Mouse (Mus musculus) ES-Bruce4 (cell line): ENCODE results near the gene Nat10. TPM values are rescaled to one million over a fixed set of nuclear protein-coding genes. Genes with fewer than 3 reads are reported as not detected.

Experiments used
- H3K27ac ChIP-seq: 2 replicates; pipeline ENCODE4 v1.5.1; 2012; ENCODE audit warnings: low read length, inconsistent platforms; ENCODE audit not compliant: insufficient read depth
- H3K27me3 ChIP-seq: 2 replicates; pipeline ENCODE4 v1.6.1; 2012; ENCODE audit warnings: mild to moderate bottlenecking, low read length, inconsistent platforms; ENCODE audit not compliant: control insufficient read depth, poor library complexity, insufficient read depth, severe bottlenecking
- H3K36me3 ChIP-seq: 2 replicates; pipeline ENCODE4 v1.6.1; 2012; ENCODE audit warnings: inconsistent platforms, mild to moderate bottlenecking, low read length, moderate library complexity; ENCODE audit not compliant: control insufficient read depth, poor library complexity, insufficient read depth, severe bottlenecking
- H3K4me1 ChIP-seq: one replicate; pipeline ENCODE4 v1.8.1; 2011; ENCODE audit warnings: low read length; ENCODE audit not compliant: control insufficient read depth, insufficient read depth
- H3K4me3 ChIP-seq: 2 replicates; pipeline ENCODE4 v1.5.1; 2011; ENCODE audit warnings: low read depth, mild to moderate bottlenecking, low read length
- H3K9ac ChIP-seq: 2 replicates; pipeline ENCODE4 v1.6.1; 2012; ENCODE audit warnings: low read depth, mild to moderate bottlenecking, inconsistent platforms; ENCODE audit not compliant: poor library complexity, severe bottlenecking
- H3K9me3 ChIP-seq: replicated peaks from 2 replicates; pipeline ENCODE4 v1.6.1; 2012; ENCODE audit warnings: mild to moderate bottlenecking, low read length, inconsistent platforms; ENCODE audit not compliant: control insufficient read depth, poor library complexity, insufficient read depth, severe bottlenecking
- CTCF ChIP-seq: IDR thresholded peaks from one replicate; pipeline ENCODE4 v1.8.1; 2011; ENCODE audit warnings: low read depth, low read length
- EP300 ChIP-seq: IDR thresholded peaks from 2 replicates; pipeline ENCODE4 v1.6.1; 2011; ENCODE audit warnings: low read depth, low read length; ENCODE audit not compliant: insufficient read depth
- POLR2A ChIP-seq: IDR thresholded peaks from one replicate; pipeline ENCODE4 v1.8.1; 2011; ENCODE audit warnings: low read length; ENCODE audit not compliant: insufficient read depth
- polyA plus RNA-seq: library from polyadenylated mRNA; stranded (reverse); fragments of >200 nt; gene quantifications from 2 replicates; pipeline ENCODE4 v1.2.4, GENCODE M21; 2011; ENCODE audit warnings: low read depth; ENCODE audit not compliant: missing spikeins, insufficient read depth, insufficient read length

The Nat10 gene
- polyA plus RNA-seq, 1 experiment: 89.5 TPM

GRCm38 (mm10) chr2:103687143-103687542 lies 73.9 kb downstream of the Nat10 start:
- no peaks in the 10 kb centered on the region for H3K27me3 ChIP-seq
- TF ChIP-seq CTCF: no peak
- TF ChIP-seq EP300: no peak
- TF ChIP-seq POLR2A: no peak
- H3K9me3 ChIP-seq: no peaks in the 10 kb centered on the region
- H3K4me3 ChIP-seq: no peak overlapping the region
- H3K27ac ChIP-seq: no peak overlapping the region
- no peaks in the 10 kb centered on the region for H3K36me3 ChIP-seq
- no peak overlapping the region for H3K9ac ChIP-seq
- H3K4me1 ChIP-seq: no peaks in the 10 kb centered on the region

- no peaks in the 10 kb centered on the region for H3K36me3 ChIP-seq
- no peak overlapping the region for H3K4me3 ChIP-seq
- TF ChIP-seq POLR2A (no peak), CTCF (no peak), EP300 (no peak)
- H3K9me3 ChIP-seq: no peaks in the 10 kb centered on the region
- H3K27me3 ChIP-seq: no peaks in the 10 kb centered on the region
- H3K27ac ChIP-seq: no peak overlapping the region
- no peaks in the 10 kb centered on the region for H3K4me1 ChIP-seq
- no peak overlapping the region for H3K9ac ChIP-seq
Measured at GRCm38 (mm10) chr2:103685581-103685980, 75.5 kb downstream of the Nat10 start.

DNA sequence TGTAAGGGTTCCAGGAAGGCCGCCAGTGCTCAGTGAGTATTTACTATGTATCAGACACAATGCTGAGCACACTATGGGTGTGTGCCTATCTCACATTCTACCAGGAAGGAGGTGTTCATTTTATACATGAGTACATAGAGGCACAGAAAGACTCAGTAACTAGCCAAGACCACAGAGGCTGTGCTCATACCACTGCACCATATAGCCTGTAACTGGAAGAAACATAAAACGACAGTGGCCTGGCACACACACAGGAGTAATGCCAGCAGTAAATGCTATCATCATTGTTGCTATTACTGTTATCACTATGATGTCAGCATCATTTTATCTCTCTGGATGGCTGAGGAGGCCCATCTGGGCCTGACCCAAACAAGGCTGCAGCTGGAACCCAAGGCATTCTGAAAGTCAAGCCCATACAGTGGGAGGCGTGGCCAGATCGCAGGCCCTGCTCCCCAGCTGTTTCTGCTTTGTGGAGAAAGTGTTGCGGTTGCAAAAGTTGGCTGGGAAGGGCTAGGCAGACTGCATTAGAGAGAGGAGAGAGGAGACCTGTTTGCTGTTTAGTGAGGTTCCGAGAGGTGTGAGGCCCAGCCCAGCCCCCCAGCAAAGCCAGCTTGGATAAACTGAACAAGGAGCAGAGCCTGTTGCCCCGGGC lies 76.0 kb downstream of the Nat10 start:
- TF ChIP-seq EP300 (no peak), POLR2A (no peak), CTCF (no peak)
- Histone ChIP-seq H3K27ac (no peak overlapping the region), H3K9me3 (no peaks in the 10 kb centered on the region), H3K27me3 (no peaks in the 10 kb centered on the region), H3K9ac (no peak overlapping the region), H3K4me1 (no peaks in the 10 kb centered on the region), H3K36me3 (no peaks in the 10 kb centered on the region), H3K4me3 (no peak overlapping the region)

GRCm38 (mm10) chr2:103684431-103684830 lies 76.6 kb downstream of the Nat10 start:
- no peaks in the 10 kb centered on the region for H3K27me3 ChIP-seq
- H3K9me3 ChIP-seq: no peaks in the 10 kb centered on the region
- H3K36me3 ChIP-seq: no peaks in the 10 kb centered on the region
- H3K9ac ChIP-seq: no peak overlapping the region
- H3K27ac ChIP-seq: no peak overlapping the region
- H3K4me1 ChIP-seq: no peaks in the 10 kb centered on the region
- no peak for TF ChIP-seq POLR2A
- TF ChIP-seq CTCF: no peak
- no peak for TF ChIP-seq EP300
- H3K4me3 ChIP-seq: no peak overlapping the region

DNA sequence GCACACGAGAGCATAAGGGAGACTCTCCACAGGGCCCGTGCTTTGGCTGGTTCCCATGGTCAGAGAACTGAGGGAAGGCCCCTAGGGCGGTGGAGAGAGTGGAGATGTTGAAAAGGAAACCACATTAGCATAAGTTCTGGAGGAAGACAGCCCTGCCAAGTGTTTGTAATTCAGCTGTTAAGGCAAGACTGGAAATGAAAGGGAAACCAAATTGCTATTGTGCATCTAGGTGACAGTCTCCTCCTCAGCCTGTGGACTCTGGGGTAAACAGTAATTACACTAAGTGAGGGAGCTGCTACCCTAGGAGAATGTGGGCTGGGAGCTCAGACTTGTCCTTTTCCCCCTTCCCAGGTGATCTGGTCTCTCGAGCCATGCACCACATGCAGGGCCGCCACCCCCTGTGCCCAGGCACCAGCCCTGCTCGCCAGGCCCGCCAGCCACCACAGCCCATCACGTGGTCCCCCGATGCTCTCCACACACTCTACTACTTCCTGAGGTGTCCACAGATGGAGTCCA lies 78.1 kb downstream of the Nat10 start:
- no peak for TF ChIP-seq POLR2A
- no peak for TF ChIP-seq EP300
- TF ChIP-seq CTCF: no peak
- no peak overlapping the region for H3K27ac ChIP-seq
- no peaks in the 10 kb centered on the region for H3K4me1 ChIP-seq
- H3K9me3 ChIP-seq: no peaks in the 10 kb centered on the region
- H3K36me3 ChIP-seq: no peaks in the 10 kb centered on the region
- H3K27me3 ChIP-seq: no peaks in the 10 kb centered on the region
- no peak overlapping the region for H3K4me3 ChIP-seq
- H3K9ac ChIP-seq: no peak overlapping the region

- no peaks in the 10 kb centered on the region for H3K4me1 ChIP-seq
- H3K27ac ChIP-seq: no peak overlapping the region
Measured at GRCm38 (mm10) chr2:103682261-103682722, 78.8 kb downstream of the Nat10 start.

More at GRCm38 (mm10) chr2:103682261-103682722, 78.8 kb downstream of the Nat10 start:
- TF ChIP-seq CTCF: no peak
- no peak for TF ChIP-seq EP300
- TF ChIP-seq POLR2A: no peak
- Histone ChIP-seq H3K9me3 (no peaks in the 10 kb centered on the region), H3K4me3 (no peak overlapping the region), H3K27me3 (no peaks in the 10 kb centered on the region), H3K36me3 (no peaks in the 10 kb centered on the region), H3K9ac (no peak overlapping the region)
